ENCODE assay signal across 16 mouse cellular contexts in genomic region chr17:85614722-85615331, GRCm38 (mm10). TPM values are rescaled to one million over a fixed set of nuclear protein-coding genes. Genes with fewer than 3 reads are reported as not detected.
DNase-seq lines count a peak whose midpoint lies in the region; ATAC-seq and TF ChIP-seq lines count a peak whose summit lies in the region.
"Had no signal": no experiment of that assay in that cellular context is flagged by ENCODE, and none has a peak within 500 bp of the region (broad histone marks: within the 10 kb centered on the region; RNA-seq: fewer than 3 reads in every experiment).

No protein-coding gene starts in this region.

- no peak for TF ChIP-seq CTCF in E14TG2a.4 (conservative IDR thresholded peaks at IDR 0.05; ENCODE audit: low read length)

- peaks cover 99% of the 10 kb centered on the region for H3K27me3 ChIP-seq in E14TG2a.4 (ENCODE audit: insufficient read depth, low read length)
- peaks cover 100% of the 10 kb centered on the region for H3K27me3 ChIP-seq in embryonic facial prominence, embryonic 14.5 days (replicated peaks; ENCODE audit: control insufficient read depth, insufficient read depth, low read length)
- H3K27me3 ChIP-seq in limb, embryonic 12.5 days = peaks cover 98% of the 10 kb centered on the region

- peak overlapping the region; percentile 53 for H3K9ac ChIP-seq in embryonic facial prominence, embryonic 14.5 days (ENCODE audit: low read depth, low read length)
- peak overlapping the region; percentile 23; the same call in 1 of the 2 replicates for H3K9ac ChIP-seq in limb, embryonic 12.5 days (replicated peaks)
- H3K9ac ChIP-seq: neural tube, embryonic 12.5 days had no signal

- ATAC-seq in embryonic facial prominence, embryonic 14.5 days (ENCODE audit: low read depth) = no peak; the same call in 1 of the 2 replicates
- no peak for ATAC-seq in limb, embryonic 12.5 days (ENCODE audit: insufficient number of reproducible peaks, insufficient read depth, low FRiP score, low TSS enrichment, low read depth)

- peak overlapping the region; percentile 60 for H3K4me3 ChIP-seq in E14TG2a.4 (replicated peaks; ENCODE audit: low read length)
- peak overlapping the region; percentile 32 for H3K4me3 ChIP-seq in embryonic facial prominence, embryonic 14.5 days (ENCODE audit: low read depth, low read length)
- H3K4me3 ChIP-seq in limb, embryonic 12.5 days (replicated peaks) = peak overlapping the region; percentile 23; the same call in 1 of the 2 replicates
- H3K4me3 ChIP-seq: neural tube, embryonic 12.5 days had no signal

- H3K4me2 ChIP-seq in embryonic facial prominence, embryonic 14.5 days (ENCODE audit: low read depth, low read length) = peak overlapping the region; percentile 43
- peak overlapping the region; percentile 44 for H3K4me2 ChIP-seq in limb, embryonic 12.5 days
- H3K4me2 ChIP-seq: neural tube, embryonic 12.5 days had no signal

- peak; percentile 81 for DNase-seq in heart, adult 11 months
- no peak for DNase-seq in heart, adult 8-10 months (ENCODE audit: low spot score)
- DNase-seq in embryonic facial prominence, embryonic 14.5 days (ENCODE audit: low spot score) = no peak
- DNase-seq in spleen, adult 12 weeks (ENCODE audit: low spot score) = no peak
- DNase-seq in thymus, postnatal 36 days = no peak
- no peak for DNase-seq in left cerebral cortex, adult 18-20 months (ENCODE audit: low spot score in 2 of 2)
- DNase-seq: adrenal gland, postnatal 14 days; cerebellum, adult 11-12 months; kidney, postnatal 25 days; lung, postnatal 14 days; spleen, adult 18-20 months had no signal

- no peaks in the 10 kb centered on the region for H3K36me3 ChIP-seq in E14TG2a.4 (ENCODE audit: insufficient read depth, low read length)
- H3K36me3 ChIP-seq in embryonic facial prominence, embryonic 14.5 days (ENCODE audit: control insufficient read depth, insufficient read depth, low read length) = no peaks in the 10 kb centered on the region
- H3K36me3 ChIP-seq in limb, embryonic 12.5 days = no peaks in the 10 kb centered on the region
- H3K36me3 ChIP-seq: neural tube, embryonic 12.5 days had no signal

- peaks cover 26% of the 10 kb centered on the region for H3K9me3 ChIP-seq in E14TG2a.4 (ENCODE audit: low read length)
- H3K9me3 ChIP-seq in embryonic facial prominence, embryonic 14.5 days (ENCODE audit: control insufficient read depth, low read length) = no peaks in the 10 kb centered on the region
- no peaks in the 10 kb centered on the region for H3K9me3 ChIP-seq in limb, embryonic 12.5 days
- H3K9me3 ChIP-seq: neural tube, embryonic 12.5 days had no signal

- WGBS in embryonic facial prominence, embryonic 14.5 days = 0% methylated on average over 24 of the region's 38 CpGs
- under 1% methylated on average over 38 of the region's 38 CpGs for WGBS in limb, embryonic 12.5 days

- H3K27ac ChIP-seq in embryonic facial prominence, embryonic 14.5 days (replicated peaks; ENCODE audit: low read depth, low read length) = no peak overlapping the region; the same call in 1 of the 2 replicates
- H3K27ac ChIP-seq in limb, embryonic 12.5 days = no peak overlapping the region
- H3K27ac ChIP-seq: neural tube, embryonic 12.5 days had no signal

- peaks cover 59% of the 10 kb centered on the region for H3K4me1 ChIP-seq in E14TG2a.4 (replicated peaks; ENCODE audit: low read depth, low read length)
- peaks cover 10% of the 10 kb centered on the region; the same call in 1 of the 2 replicates for H3K4me1 ChIP-seq in embryonic facial prominence, embryonic 14.5 days (ENCODE audit: control insufficient read depth, insufficient read depth, low read length)
- peaks cover 28% of the 10 kb centered on the region for H3K4me1 ChIP-seq in limb, embryonic 12.5 days (replicated peaks)

RNA-seq across cellular contexts. Expression of gene Six3, which starts 1.4 kb away (rescaled TPM):
- total RNA-seq in heart, adult 8-10 months (2022) = not detected
- polyA plus RNA-seq in embryonic facial prominence, embryonic 14.5 days (2014; fragmentation: Nextera tagmentation; extraction: Ambion mirVana) = 2.1 and 2.4 TPM in 2 replicates
- polyA plus RNA-seq in limb, embryonic 12.5 days (2016; fragmentation: Nextera tagmentation; extraction: Ambion mirVana) = not detected in 2 replicates
- total RNA-seq in left cerebral cortex, adult 18-20 months (2021) = 1 to 10 TPM; 2.9 to 6.1 TPM
- total RNA-seq: adrenal gland, postnatal 14 days; hematopoietic stem cell, adult 5-6 weeks had no signal
- polyA plus RNA-seq: neural tube, embryonic 12.5 days; urinary bladder, adult 2 months had no signal
